Mouse (Mus musculus): ENCODE data around the gene Naxd.

DNA sequence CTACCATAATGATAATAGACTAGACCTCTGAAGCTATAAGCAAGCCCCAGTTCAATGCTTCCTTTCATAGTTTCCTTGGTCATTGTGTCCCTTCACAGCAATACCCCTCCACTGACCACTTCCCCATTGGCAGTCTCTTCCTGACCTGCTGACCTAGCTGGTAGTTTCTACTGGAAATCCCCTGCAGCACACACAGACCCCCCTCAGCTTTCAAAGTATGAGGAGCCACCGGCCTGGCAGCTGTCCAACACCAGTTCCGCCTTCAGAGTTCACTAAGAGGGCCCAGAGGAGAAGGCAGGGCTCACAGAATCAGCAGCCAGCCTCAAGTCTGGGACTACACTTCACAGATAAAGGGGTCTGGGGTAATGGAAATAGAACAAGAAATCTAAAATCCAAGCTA, 36.4 kb upstream of the Naxd start:
- TF ChIP-seq CTCF (IDR thresholded peaks at IDR 0.05) (no peak), POLR2A (IDR thresholded peaks at IDR 0.05; ENCODE audit: insufficient read depth, low read depth, low read length) (no peak), EP300 (IDR thresholded peaks at IDR 0.05; ENCODE audit: insufficient read depth, low read depth, low read length) (no peak)
